Mouse (Mus musculus) spleen, adult 2 months (tissue): ENCODE results near the gene Adgrv1. TPM values are rescaled to one million over a fixed set of nuclear protein-coding genes. Genes with fewer than 3 reads are reported as not detected.

Experiments used
- DNase-seq, 2 experiments: peaks; one replicate each; pipeline versions ENCODE4 v3.0.0 to v3.0.0-alpha.2; 2012 to 2021; ENCODE audit warnings: low spot score in 2 of 2, low read depth in 1 of 2
- H3K27ac ChIP-seq: fragments of 200-500 bp; 2 replicates; pipeline ENCODE4 v1.5.1; 2012; ENCODE audit warnings: low read length, inconsistent platforms; ENCODE audit not compliant: insufficient read depth
- H3K27me3 ChIP-seq: fragments of 200-500 bp; 2 replicates; pipeline ENCODE4 v1.6.1; 2012; ENCODE audit warnings: mild to moderate bottlenecking, moderate library complexity, low read length, inconsistent platforms; ENCODE audit not compliant: control insufficient read depth, insufficient read depth
- H3K36me3 ChIP-seq: fragments of 200-500 bp; 2 replicates; pipeline ENCODE4 v1.6.1; 2012; ENCODE audit warnings: mild to moderate bottlenecking, low read length, inconsistent platforms; ENCODE audit not compliant: control insufficient read depth, insufficient read depth
- H3K4me1 ChIP-seq: fragments of 200-500 bp; 2 replicates; pipeline ENCODE4 v1.6.1; 2011; ENCODE audit warnings: inconsistent platforms; ENCODE audit not compliant: control insufficient read depth, insufficient read depth, insufficient read length
- H3K4me3 ChIP-seq: fragments of 200-500 bp; 2 replicates; pipeline ENCODE4 v1.5.1; 2011; ENCODE audit warnings: mild to moderate bottlenecking, inconsistent platforms; ENCODE audit not compliant: insufficient read depth, insufficient read length; ENCODE audit errors: extremely low read depth
- CTCF ChIP-seq: fragments of 200-500 bp; IDR thresholded peaks from 2 replicates; pipeline ENCODE4 v1.5.1; 2011; ENCODE audit warnings: mild to moderate bottlenecking, inconsistent platforms; ENCODE audit not compliant: insufficient read depth, insufficient read length, insufficient replicate concordance; ENCODE audit errors: extremely low read depth
- POLR2A ChIP-seq: fragments of 200-500 bp; IDR thresholded peaks from 2 replicates; pipeline ENCODE4 v1.6.1; 2011; ENCODE audit warnings: low read depth, low read length, inconsistent platforms
- WGBS: fragments of 180-500 bp; shearing (Covaris S2); methylation state at CpG from one replicate; pipeline ENCODE4 v1.1.7; 2018; 5-methylcytosine and 5-hydroxymethylcytosine counted together
- polyA plus RNA-seq: library from polyadenylated mRNA; depleted of rRNA; stranded (reverse); fragments of >200 nt; gene quantifications from 2 replicates; pipeline ENCODE4 v1.2.3, GENCODE M21; 2012; rRNA removed

Adgrv1 gene
- polyA plus RNA-seq, 1 experiment, result 0.28 TPM

DNA sequence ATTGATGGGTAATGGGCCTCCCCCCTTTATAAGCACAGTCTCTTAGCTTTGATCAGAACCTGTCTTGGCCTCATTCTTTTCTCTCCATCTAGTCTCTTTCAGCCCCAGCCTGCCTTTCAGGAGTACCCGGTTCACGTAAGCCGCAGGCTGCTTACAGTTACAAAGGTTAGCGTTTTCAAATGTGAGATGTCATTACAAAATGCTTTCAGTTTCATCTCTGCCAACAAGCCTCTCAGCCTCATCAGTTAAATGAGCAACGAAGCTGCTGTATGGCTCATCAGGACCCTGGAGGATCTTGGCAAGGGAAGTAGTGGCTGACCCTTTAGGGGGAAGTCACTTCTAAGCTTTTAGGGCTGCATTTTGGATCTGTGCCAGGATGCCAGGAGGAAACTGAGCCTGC is 560.7 kb downstream of the Adgrv1 start:
- 81% methylated on average over 5 of the region's 5 CpGs for WGBS
- TF ChIP-seq POLR2A (no peak), CTCF (no peak)

DNA sequence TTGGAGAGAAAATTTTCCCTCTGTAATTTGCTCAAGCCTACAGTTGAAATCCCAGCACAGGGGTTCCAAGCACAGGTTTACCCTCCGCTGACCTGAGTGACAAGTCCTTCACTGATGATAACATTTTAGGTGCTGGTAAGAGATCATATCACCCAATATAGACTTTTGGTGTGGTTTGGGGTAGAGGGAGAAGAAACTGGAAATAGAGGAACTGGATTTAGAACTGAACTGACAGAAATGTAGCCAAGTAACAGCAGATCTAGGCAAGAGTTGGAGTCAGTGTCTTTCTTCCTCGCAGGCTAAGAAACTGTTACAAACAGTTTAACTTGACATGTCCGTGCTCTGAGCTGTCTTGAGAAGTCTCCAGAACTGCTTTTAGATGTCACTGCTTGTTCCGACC is 581.5 kb downstream of the Adgrv1 start:
- Histone ChIP-seq H3K4me1 (no peaks in the 10 kb centered on the region), H3K4me3 (no peak overlapping the region), H3K27ac (no peak overlapping the region), H3K27me3 (no peaks in the 10 kb centered on the region), H3K36me3 (no peaks in the 10 kb centered on the region)
- TF ChIP-seq CTCF, result no peak
- no peak for DNase-seq
- WGBS, result 59% methylated on average over 4 of the region's 4 CpGs

More for the DNA sequence above, 560.7 kb downstream of the Adgrv1 start:
- H3K4me1 ChIP-seq, result no peaks in the 10 kb centered on the region
- H3K36me3 ChIP-seq, result no peaks in the 10 kb centered on the region
- H3K27ac ChIP-seq, result no peak overlapping the region
- H3K4me3 ChIP-seq, result no peak overlapping the region
- DNase-seq, result no peak
- no peaks in the 10 kb centered on the region for H3K27me3 ChIP-seq

DNA sequence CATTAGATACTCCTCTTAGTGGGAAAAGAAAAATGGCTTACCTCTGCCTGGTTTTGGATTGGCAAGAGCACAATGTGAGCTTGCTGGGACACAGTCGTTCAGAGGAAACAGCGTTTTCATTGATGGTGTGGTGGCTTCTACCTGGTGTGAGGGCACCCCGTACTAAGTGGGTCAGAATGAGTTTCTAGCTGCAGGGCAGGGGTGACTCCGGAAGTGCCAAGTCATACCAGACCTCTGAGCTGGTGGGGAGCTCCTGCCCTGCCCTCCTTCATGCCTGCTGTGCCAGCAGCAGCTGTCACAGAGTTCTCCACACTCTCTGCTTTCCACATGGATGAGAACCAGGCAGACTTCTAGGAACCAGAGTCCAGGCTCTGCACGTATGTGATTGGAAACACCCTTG is 582.0 kb downstream of the Adgrv1 start:
- H3K4me3 ChIP-seq, result no peak overlapping the region
- TF ChIP-seq POLR2A (no peak), CTCF (no peak)
- H3K27me3 ChIP-seq, result no peaks in the 10 kb centered on the region
- H3K36me3 ChIP-seq, result no peaks in the 10 kb centered on the region
- 30% methylated on average over 5 of the region's 5 CpGs for WGBS
- no peaks in the 10 kb centered on the region for H3K4me1 ChIP-seq
- H3K27ac ChIP-seq, result no peak overlapping the region
- no peak for DNase-seq

DNA sequence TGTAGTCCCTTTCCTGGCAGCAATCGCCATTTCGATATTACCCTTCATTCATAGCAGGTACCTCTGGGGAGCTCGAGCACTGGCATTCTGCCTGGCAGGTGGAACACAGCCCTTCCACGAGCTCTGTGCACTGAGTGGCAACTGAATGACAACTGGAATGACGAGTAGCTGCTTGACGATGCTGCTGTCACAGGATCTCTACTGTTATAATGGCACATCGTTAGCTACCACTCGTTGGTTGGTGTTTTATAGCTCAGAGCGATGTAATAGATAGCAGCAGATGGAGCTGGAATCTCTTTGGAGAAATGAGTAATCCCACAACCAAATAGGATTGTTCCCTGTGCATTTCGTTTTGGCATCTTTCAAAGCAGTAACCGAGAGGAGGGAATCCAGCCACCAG is 587.6 kb downstream of the Adgrv1 start:
- Histone ChIP-seq H3K27me3 (no peaks in the 10 kb centered on the region), H3K4me1 (no peaks in the 10 kb centered on the region), H3K4me3 (no peak overlapping the region), H3K36me3 (no peaks in the 10 kb centered on the region), H3K27ac (no peak overlapping the region)
- 89% methylated on average over 11 of the region's 11 CpGs for WGBS
- DNase-seq, result no peak
- TF ChIP-seq CTCF (no peak), POLR2A (no peak)

Other genes starting within 250 kb of the Adgrv1 start
- gene Lysmd3, start 24.5 kb upstream of the Adgrv1 start, polyA plus RNA-seq, result 3.2 and 16.4 TPM in 2 replicates
- gene Polr3g, start 77.9 kb upstream of the Adgrv1 start, polyA plus RNA-seq, result 1.2 and 2.1 TPM in 2 replicates
- gene Mblac2, start 78.2 kb upstream of the Adgrv1 start, polyA plus RNA-seq, result 2.0 and 2.5 TPM in 2 replicates
- gene Cetn3, start 149.9 kb upstream of the Adgrv1 start, polyA plus RNA-seq, result 1.0 and 1.2 TPM in 2 replicates